Mouse (Mus musculus) heart, adult 10 weeks (tissue): ENCODE measurements around the gene 4933428M09Rik. TPM values are rescaled to one million over a fixed set of nuclear protein-coding genes. Genes with fewer than 3 reads are reported as not detected.

Experiments used
- polyA plus RNA-seq: library from polyadenylated mRNA; stranded (reverse); fragments of 350-450 nt; fragmentation: Illumina TruSeq; extraction: RNeasy Lipid Tissue Mini Kit (QIAGEN cat#74804); gene quantifications from one replicate; pipeline ENCODE4 v1.2.3, GENCODE M21; 2014; ENCODE audit warnings: low read depth, low replicate concordance

4933428M09Rik gene
- polyA plus RNA-seq, result not detected

GRCm38 (mm10) chrX:139178928-139179327 lies at the start of gene 4933428M09Rik:
4933428M09Rik (plus strand) TSS chrX:139179228.

GRCm38 (mm10) chrX:139209829-139210225 lies 30.8 kb downstream of the 4933428M09Rik start, which contains the start of gene Mum1l1:
Mum1l1 (plus strand) TSS chrX:139210042.

Other genes starting within 250 kb of the 4933428M09Rik start
- gene Serpina7, start 94.0 kb upstream of the 4933428M09Rik start, polyA plus RNA-seq, result not detected
- gene 4930513O06Rik, start 93.0 kb upstream of the 4933428M09Rik start, polyA plus RNA-seq, result not detected
- gene Mum1l1, start 30.8 kb downstream of the 4933428M09Rik start, polyA plus RNA-seq, result 2.6 TPM
- not detected for gene Trap1a, start 154.5 kb downstream of the 4933428M09Rik start, polyA plus RNA-seq